Mouse (Mus musculus) adrenal gland, postnatal 25 days (tissue): ENCODE results near the gene Prkab2. TPM values are rescaled to one million over a fixed set of nuclear protein-coding genes. Genes with fewer than 3 reads are reported as not detected.

Experiments used
- DNase-seq: peaks from one replicate; pipeline ENCODE4 v3.0.0; 2021; ENCODE audit warnings: mixed read lengths
- total RNA-seq: library from RNA; stranded (reverse); gene quantifications from 2 replicates; pipeline ENCODE4 v1.2.3, GENCODE M21; 2021

Gene Prkab2
- total RNA-seq, 1 experiment from 2014 or later: 9.6 TPM

DNA sequence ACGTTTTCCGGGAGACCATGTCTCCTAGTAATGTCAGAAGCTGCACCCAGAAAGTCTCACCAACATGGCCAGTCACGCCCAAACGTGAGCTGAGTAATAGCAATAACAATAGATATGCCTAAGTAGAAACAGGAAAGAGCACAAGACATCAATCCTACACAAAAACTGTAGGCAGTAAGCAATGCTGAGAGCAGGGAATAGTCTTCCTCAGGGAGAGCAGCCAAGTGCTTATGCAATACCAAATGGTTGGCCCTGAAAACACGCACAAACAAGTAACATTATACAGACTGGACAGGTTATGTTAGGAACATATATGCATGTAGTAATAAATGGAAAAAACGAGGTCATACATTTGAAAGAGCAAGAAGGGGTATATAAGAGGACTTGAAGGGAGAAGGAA is 8.5 kb upstream of the Prkab2 start:
- no peak for DNase-seq

DNA sequence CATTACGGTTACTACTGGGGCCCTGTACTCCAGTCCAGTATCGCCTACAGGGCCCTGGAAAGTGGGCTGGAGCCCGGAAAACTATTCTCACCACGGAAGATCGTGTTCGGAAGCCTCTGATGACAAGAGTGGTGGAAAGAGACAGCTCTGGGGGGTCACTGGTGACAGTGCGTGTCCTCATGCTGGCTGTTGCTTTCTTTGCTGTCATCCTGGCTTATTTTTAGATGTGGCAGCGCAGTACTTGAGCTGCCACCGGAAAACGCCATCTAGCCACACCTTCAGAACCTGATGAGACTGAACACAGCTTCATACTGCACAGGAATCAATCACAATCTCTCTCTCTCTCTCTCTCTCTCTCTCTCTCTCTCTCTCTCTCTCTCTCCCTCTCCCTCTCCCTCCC is 6.4 kb upstream of the Prkab2 start:
- DNase-seq: no peak

DNA sequence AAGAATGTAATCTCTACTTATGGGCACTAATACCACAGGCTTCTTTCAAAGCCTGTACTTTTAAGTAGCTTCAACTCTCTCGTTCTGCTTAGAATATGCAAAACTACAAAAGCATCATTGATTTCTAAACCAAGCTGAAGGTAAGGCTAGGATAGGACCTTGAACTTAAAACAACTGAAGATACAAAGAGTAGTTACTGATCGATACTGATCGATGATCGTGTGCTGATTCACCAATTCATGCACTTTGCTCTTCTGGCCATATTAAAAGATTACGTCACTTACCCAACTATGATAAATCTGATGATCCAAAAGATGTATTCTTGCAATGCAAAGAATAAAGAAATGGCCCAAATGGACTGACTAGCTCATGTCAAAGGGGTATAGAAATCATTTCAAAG is 4.2 kb upstream of the Prkab2 start:
- DNase-seq: no peak

DNA sequence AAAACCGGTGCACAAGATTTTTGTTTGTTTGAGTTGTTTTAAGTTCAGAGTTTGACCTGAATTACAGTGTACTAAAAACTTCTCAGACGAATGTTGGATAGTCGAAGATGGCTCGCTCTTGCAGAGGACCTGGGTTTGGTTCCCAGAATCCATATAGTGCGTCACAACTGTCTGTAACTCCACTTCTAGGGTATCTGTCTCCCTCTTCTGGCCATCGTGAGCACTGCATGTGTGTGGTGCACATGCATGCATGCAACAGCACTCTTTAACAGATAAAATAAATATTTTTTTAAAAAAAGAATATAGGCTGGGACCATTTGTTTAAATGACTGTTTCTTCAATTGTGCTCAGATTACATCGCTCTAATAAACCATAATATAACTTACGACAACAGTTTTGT is 3.1 kb upstream of the Prkab2 start:
- DNase-seq: peak; percentile 14

DNA sequence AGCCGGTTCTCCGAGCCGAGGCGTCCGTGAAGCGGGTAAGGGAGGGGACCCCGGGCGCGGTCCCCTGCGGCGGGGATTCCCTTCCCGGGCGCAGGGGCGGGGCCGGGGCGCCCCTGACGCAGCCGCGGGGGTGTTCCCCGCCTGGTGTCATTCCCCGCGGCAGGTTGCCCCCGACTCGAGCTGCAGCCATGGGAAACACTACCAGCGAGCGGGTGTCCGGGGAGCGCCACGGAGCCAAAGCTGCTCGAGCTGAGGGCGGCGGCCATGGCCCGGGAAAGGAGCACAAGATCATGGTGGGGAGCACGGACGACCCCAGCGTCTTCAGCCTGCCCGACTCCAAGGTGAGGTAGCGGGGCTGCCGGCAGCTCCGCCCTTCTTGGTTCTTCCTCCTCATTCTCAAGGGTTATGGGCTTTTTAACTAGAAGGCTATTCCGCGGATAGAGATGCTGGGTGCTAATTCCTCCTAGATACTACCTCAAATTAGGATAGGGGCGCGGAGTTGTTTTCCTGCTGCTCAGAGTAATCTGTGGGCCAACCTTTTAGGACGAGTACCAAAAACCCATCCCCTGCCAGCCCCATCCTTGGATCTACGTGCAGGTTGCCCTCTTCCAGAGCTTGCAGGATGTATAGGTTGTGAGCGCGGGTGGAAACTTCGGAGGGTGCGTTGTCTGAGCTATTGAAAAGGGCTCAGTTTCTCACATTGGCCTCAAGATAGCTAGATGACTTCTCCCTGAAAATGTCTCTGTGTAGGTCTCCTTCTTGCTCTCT is 617 bp downstream of the Prkab2 start:
- DNase-seq: peak; percentile 71

DNA sequence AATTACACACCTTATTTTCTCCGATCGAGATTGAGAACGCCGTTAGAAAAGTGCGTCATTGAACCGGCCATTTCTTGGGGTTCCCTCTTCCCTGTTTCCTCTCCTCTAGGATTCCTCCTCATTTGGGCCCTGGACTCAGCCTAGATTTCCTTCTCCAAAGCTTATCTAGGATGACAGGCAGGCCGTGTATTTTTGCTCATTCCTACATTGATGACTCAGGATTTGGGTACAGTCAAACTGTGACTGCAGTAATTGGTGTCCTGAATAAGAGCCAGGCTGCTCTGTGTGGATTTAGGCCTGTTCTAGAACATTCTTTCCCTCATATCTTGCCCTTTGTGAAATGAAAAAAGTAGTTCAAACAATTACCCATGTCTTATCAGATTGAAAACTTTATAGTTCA is 1.8 kb downstream of the Prkab2 start:
- DNase-seq: no peak

DNA sequence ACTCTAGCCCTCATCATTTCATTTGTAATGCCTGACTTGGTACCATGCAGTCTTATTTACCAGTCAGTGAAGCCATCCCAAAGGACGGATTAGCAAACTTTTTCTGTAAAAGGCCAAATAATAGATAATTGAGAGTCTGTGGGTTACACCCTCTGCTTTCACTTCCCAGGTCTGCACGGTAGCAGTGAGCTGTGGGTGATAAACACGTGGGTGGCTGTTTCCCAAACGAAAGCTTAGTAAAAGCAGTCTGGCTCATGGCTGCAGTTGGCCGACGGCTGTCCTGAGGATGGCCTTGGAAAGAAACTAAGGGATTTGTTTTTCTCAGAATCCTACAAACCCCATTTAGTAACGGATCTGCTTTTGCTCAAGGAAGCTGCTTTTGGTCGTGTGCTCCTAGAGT is 3.2 kb downstream of the Prkab2 start:
- DNase-seq: no peak

DNA sequence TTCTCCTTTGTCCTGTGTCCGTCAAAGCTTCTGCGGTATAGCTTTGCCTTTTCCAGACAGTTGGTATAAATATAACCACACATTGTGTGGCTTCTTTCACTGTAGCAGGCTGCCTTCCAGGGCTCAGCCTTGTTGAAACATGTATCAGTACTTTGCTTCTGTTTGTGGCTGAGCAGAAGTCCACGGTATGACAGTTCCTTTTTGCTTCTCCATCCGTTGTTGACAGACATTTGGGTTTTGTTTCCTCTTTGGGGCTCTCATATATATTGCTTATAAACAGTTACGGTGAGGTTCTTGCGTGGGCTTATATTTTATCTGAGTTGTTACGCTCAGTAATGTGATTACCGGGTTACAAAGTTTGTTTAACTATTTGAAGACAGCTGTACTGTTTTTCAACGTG is 7.5 kb downstream of the Prkab2 start:
- no peak for DNase-seq

DNA sequence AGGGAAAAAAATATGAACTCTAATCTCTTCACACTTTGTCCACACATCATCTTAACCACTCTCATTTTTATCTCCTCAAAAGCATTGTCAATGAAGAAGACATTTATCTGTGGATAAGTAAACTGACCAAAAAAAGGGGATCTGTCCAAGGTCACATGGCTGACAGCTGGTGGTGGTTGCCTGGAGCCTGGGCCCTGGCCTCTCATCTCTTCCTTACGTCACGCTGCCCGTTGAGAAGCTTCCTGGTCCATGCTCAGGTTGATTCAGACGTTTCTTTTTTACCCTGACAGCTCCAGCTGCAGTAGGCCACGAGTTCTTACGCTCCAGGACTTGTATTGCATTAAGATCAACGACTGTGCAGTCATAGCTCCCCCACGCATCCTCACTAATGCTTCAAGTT is 8.2 kb downstream of the Prkab2 start:
- DNase-seq: no peak

DNA sequence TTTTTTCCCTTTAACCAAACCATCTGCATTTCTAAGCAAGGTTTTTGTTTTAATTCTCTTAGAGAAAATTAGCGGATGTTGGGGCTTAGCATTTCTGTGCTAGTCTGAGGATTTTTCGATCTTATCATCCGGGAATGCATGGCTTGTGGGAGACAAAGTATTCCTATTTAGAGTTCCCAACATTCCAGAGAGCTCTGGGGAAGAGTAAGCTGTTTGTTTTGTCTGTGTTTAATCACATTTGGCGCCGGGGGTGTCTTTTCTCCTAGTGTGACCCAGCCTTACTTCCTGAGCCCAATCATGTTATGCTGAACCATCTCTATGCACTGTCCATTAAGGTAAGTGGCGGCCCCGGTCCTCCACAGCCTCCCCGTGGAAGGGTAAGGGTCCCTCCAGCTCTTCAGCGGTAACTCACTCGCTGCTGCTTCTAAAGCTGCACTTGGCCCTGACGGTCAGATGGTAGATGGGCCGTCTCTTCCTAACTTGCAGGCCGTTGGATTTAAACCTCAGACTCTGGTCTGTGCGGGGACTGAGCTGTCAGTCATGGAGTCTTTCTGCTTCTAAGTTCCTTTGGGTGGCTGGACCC is 9.2 kb downstream of the Prkab2 start:
- no peak for DNase-seq

DNA sequence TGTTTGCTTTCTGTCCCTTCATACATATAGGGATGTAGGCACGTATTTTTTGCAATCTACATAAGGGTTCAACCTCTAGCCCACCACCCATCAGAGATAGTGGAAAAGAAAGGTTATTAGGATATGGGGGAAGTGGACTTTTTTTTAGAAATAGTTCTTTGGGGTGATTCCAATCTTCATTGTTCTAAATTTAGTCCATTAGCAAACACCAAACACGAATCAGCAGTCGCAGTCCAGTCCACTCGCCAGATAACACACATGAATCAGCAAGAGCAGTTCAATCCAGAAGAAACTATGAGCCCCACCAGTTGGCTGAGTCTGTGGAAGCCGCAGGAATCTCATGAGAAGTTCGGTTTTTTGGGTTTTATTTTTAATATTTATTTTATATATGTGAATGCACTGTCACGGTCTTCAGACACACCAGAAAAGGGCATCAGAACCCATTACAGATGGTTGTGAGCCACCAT is 16.7 kb downstream of the Prkab2 start, which contains the start of gene Gm17651:
Gene Gm17651 (minus strand): TSS at position 51 of the 467 bp plus-strand sequence.
- DNase-seq: no peak

DNA sequence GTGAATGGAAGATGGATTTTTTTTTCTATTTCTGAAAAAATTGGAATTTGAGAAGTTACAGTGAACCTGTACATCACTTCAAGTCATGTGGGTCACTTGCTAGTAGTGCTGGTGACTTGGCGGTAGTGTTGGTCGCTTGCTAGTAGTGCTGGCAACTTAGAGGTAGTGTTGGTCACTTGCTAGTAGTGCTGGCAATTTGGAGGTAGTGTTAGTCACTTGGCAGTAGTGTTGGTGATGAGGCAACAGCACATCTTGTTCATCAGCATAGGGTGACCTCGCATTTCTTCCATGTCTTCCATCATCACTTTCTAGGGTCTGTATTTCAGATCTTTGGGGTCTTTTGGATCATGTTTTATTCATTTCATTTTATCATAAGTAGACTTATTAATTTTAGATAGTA is 18.1 kb downstream of the Prkab2 start:
- no peak for DNase-seq

DNA sequence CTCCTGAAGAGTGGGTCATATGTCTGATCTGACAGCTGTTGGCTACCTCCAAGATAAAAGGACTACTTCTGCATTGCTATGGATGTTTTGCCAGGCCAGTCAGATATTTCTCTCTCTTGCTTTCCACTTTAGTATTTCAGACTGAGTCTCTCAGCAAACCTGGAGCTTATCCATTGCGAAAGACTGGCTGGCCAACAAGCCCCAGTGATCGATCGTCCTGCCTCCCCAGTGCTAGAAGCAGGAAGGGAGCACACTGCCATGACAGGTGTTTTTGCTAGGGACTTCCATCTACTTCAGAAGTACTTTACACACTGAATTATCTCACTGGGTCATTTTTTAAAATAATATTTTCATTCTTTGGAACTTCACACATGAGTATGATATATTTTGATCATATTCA is 20.4 kb downstream of the Prkab2 start:
- no peak for DNase-seq

DNA sequence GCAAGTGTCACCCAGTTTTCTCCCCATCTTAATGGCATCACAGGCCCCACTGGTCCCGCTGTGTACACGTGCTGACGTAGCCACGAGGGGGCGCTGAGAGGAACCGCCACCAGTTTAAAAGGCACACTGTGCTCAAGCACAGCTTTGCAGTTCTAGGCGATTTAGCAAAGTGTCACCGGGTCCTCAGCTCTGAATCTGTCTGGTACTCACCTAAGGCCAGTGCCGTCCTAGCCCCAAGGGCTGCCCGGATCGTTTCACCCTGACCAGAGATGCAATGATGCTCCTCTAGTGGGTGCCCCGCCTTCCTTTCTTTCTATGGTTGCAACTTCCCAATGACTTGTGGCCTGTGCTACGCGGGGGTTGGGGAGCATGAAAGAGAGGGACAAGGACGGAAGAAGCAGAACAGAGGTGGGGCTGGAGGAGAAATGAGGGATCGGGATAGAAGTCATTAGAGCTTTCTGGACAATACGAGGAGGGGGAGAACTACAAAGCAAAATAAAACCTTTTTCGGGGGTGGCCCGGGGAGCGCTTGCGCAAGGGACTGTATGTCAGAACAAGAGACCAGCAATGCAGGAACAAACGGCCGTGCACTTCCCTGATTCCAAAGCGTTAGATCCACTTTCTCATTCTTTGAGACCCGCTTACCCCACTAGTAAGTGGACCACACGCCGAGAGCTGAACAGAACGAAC is 22.8 kb downstream of the Prkab2 start:
- peak; percentile 83 for DNase-seq

DNA sequence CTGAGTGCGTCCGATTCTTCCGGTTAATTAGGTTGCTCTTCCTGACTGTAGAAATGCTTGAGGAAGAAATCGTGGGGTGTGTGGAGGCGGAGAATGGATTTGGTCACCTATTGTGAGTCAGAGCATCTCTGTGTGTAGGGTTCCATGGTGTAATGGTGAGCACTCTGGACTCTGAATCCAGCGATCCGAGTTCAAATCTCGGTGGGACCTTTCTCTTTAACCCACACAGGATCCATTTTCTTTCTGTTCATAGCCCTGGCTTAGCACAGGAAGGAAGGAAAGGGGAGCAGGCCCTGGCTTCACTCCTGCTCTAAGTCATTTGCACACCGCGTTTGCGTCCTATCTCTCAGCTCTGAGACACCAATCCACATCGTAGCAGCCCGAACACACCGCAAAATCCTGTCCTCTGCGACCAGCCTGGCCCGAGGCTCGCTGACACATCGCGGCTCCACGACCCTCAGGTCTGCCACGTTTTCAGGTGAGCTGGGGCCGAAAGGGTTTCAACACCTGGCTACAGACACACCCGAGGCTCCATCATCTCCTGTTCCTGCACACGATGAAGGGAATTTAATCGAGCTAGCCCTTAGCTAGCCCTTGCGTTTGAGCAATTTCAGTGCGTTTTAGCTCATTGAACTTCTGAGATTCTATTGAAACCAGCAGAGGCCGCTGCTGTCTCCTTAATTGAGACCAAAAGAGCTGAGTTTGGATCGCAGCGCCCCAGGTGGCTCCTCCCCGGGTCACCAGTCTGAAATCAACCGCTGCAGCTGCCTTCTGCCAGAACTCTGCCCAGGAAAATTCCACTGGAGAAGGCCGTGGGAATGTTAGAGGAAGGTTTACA is 23.5 kb downstream of the Prkab2 start:
- DNase-seq: peak; percentile 71

DNA sequence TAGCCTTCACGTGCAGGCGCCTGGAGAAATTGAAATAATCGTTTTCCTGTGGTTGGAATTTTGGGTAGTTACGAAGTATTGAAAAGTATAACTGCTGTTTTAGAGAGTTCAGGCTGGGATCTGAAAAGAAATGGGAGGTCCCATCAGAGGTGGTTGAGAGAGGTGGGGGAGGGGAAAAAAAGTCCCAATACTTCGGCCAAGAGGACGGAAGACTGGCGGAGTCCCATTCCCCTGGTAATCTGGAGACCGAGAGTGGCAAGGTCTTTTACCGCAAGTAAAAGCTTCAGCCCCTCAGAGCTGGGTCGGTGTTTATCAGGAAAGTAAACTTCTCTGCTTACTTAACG is 24.1 kb downstream of the Prkab2 start:
- DNase-seq: no peak

DNA sequence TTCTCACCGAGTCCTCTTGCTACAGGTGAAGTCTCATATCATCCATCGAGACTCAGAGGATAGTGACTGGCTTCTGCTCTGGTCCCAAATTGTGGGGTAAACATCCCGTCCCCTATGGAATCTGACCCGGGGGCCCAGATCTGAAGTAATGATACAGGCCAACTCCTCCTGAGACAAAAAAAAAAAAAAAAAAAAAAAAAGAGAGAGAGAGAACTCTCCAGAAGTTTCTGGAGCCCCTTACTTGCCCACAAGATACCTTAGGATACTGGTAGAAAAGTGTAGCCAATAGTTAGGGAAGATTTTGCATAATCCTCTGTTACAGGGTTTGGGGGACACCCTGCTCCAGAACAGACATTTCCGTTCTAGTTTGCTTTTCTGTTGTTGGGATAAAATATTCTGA is 24.6 kb downstream of the Prkab2 start:
- DNase-seq: no peak

DNA sequence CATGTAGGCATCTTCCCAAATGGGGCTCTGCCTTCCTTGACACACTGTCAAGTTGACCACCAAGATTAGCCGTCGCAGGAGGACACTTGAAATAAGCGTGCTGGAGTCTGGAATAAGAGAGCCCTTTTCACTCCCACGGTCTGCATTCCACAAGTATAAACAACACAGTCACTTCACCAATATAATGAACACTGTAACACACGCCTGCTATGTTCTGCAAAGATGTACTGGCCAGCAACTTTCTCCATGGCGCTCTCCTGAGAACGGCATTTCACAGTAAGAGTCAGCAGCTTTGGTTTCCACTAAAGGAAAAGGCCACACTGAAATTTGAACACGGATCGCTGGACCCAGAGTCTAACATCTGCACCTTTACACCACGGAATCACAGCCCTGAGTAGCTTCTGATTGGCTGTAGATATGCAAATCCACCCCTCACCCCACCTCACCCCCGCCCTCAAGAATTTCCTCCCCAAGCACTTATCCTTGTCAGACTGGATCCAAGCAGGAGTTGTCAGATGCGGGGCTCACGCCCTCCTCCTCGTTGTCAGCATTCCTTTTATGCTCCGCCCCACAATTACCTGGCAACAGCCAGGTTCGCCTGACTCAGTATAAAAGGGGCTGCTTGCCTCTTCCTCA is 25.7 kb downstream of the Prkab2 start:
- DNase-seq: no peak

DNA sequence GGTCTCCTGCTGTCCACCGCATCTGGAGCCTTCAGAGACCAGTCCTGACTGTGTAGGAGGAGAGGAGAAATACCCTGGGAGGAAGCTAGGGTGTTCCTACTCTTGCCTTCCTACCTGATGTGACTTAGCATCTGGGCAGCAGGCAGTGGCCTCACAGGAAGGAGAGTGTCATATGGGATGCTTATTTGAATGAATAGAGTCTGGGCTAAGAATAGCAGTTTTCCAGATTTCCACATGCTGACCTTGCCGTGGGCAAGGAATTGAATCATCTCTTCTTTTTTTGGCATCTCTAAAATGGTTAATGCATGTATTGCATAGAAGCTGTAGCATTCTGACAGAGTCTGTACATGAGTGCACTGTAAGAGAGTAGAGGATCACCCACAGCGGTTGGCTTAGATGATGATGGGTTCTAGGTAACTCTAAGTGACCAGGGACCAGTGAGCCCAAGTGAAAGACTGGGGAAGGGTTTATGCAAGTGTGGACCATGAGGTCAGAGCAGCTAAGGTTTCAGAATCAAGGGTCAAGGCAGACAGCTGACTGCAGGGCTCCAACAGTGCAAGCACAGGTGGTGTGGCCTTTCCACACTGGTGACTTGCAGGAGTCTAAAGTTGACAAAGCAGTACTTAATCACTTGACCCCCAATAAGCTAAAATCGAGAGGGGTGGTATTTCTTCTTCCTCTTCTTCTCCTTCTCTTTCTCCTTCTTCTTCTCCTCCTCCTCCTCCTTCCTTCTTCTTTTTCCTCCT is 28.6 kb downstream of the Prkab2 start:
- DNase-seq: no peak

DNA sequence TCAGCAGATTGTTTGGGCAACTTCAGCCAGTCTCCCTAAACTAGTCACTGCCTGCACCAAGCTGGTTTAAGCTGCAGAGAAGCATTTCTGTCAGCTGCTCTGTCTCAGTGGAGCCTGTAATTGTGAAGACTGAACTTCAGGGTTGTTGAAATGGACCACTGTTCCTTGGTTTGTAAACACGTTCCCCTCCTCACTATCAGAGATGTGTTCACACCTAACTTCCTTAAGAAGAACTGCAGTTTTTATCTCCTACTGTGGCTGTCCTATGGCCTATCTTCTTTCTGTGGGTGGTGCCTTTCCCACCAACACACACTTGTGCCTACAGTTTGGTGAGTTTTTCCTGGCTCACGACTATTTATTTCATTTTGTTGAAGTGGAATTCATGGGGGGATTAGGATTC is 31.3 kb downstream of the Prkab2 start:
- no peak for DNase-seq

DNA sequence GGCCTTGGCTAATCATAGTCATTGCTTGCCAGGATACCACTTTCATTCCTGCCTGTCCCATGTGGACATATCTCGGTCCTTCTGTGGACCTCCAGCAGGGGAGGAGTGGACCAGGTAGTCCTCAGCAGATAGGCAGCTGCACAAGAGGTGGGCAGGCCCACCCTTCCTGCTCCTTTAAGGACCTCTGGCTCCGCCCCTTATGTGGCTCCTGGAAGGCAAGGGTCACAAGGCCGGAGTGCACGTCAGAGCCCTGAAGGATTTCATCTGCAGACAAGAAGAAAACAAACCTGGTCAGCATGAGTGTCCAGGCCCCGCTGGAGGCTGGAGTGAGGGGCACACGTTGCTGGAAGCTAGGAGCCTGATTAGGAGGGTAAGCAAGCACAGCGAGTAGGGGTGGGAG is 32.6 kb downstream of the Prkab2 start:
- peak; percentile 9 for DNase-seq
